Mouse (Mus musculus) adrenal gland, postnatal 0 days (tissue): ENCODE measurements around the gene Rabl2. TPM values are rescaled to one million over a fixed set of nuclear protein-coding genes. Genes with fewer than 3 reads are reported as not detected.

Source experiments
- polyA plus RNA-seq: library from polyadenylated mRNA; unstranded; fragments of >200 nt; fragmentation: Nextera tagmentation; extraction: Ambion mirVana; gene quantifications from 2 replicates; pipeline ENCODE4 v1.2.1, GENCODE M21; 2015

Rabl2 gene
- polyA plus RNA-seq = 21.2 and 23.0 TPM in 2 replicates

GRCm38 (mm10) chr15:89591723-89592455 lies at the start of gene Rabl2:
Gene Rabl2, minus strand, starts transcription at chr15:89591923.

GRCm38 (mm10) chr15:89568114-89568513 lies 23.6 kb downstream of the Rabl2 start, which contains the start of gene Acr:
Gene Acr, plus strand, starts transcription at chr15:89568326.

Other genes starting within 250 kb of the Rabl2 start
- 29.0 and 38.5 TPM in 2 replicates for gene Lmf2, start 236.3 kb downstream of the Rabl2 start, polyA plus RNA-seq
- gene Ncaph2, start 236.2 kb downstream of the Rabl2 start, polyA plus RNA-seq = 106 and 112 TPM in 2 replicates
- 5.9 and 6.7 TPM in 2 replicates for gene Sco2, start 218.1 kb downstream of the Rabl2 start, polyA plus RNA-seq
- gene Tymp, start 214.9 kb downstream of the Rabl2 start, polyA plus RNA-seq = 1.3 and 2.4 TPM in 2 replicates
- gene Odf3b, start 212.6 kb downstream of the Rabl2 start, polyA plus RNA-seq = 0.16 and 0.48 TPM in 2 replicates
- not detected in 2 replicates for gene Klhdc7b, start 207.0 kb downstream of the Rabl2 start, polyA plus RNA-seq
- gene Syce3, start 181.4 kb downstream of the Rabl2 start, polyA plus RNA-seq = 0.46 and 1.8 TPM in 2 replicates
- 1.1 and 1.4 TPM in 2 replicates for gene Cpt1b, start 166.1 kb downstream of the Rabl2 start, polyA plus RNA-seq
- gene C730034F03Rik, start 162.3 kb downstream of the Rabl2 start, polyA plus RNA-seq = 1.2 and 2.9 TPM in 2 replicates
- not detected in 2 replicates for gene Gm44502, start 162.2 kb downstream of the Rabl2 start, polyA plus RNA-seq
- gene Chkb, start 162.0 kb downstream of the Rabl2 start, polyA plus RNA-seq = 48.1 and 65.3 TPM in 2 replicates
- gene Mapk8ip2, start 138.0 kb downstream of the Rabl2 start, polyA plus RNA-seq = 9.4 and 18.1 TPM in 2 replicates
- gene Arsa, start 114.5 kb downstream of the Rabl2 start, polyA plus RNA-seq = 21.2 and 25.4 TPM in 2 replicates
- gene Shank3, start 92.3 kb downstream of the Rabl2 start, polyA plus RNA-seq = 1.6 and 2.0 TPM in 2 replicates
- gene Acr, start 23.6 kb downstream of the Rabl2 start, polyA plus RNA-seq = 0.43 TPM in 2 replicates
- 0.10 and 0.28 TPM in 2 replicates for gene Syt10, start 249.9 kb upstream of the Rabl2 start, polyA plus RNA-seq